Mouse (Mus musculus) myocyte (in vitro differentiated cells): ENCODE data around the gene Kxd1. TPM values are rescaled to one million over a fixed set of nuclear protein-coding genes. Genes with fewer than 3 reads are reported as not detected.
A peak's percentile ranks its signal among the peaks of the same experiment; 100 is the strongest.

Experiments
- H3K27me3 ChIP-seq: one replicate; pipeline ENCODE4 v1.6.1; 2011; ENCODE audit not compliant: control insufficient read depth, insufficient read depth, insufficient read length
- H3K36me3 ChIP-seq: one replicate; pipeline ENCODE4 v1.6.1; 2011; ENCODE audit not compliant: control insufficient read depth, insufficient read depth
- H3K4me2 ChIP-seq: one replicate; pipeline ENCODE4 v1.6.1; 2011; ENCODE audit warnings: low read depth, control low read depth
- H3K4me3 ChIP-seq: one replicate; pipeline ENCODE4 v1.5.1; 2011; ENCODE audit warnings: mild to moderate bottlenecking, control low read depth, moderate library complexity
- H3K79me2 ChIP-seq: one replicate; pipeline ENCODE4 v1.6.1; 2011; ENCODE audit not compliant: control insufficient read depth, insufficient read depth
- H3ac ChIP-seq: one replicate; pipeline ENCODE4 v1.6.1; 2011; ENCODE audit not compliant: control insufficient read depth, insufficient read length
- CEBPB ChIP-seq: IDR thresholded peaks from 2 replicates; pipeline ENCODE4 v1.6.1; 2011; ENCODE audit warnings: mild to moderate bottlenecking, moderate library complexity; ENCODE audit not compliant: poor library complexity, insufficient read depth, severe bottlenecking
- E2F4 ChIP-seq: IDR thresholded peaks from one replicate; pipeline ENCODE4 v1.6.1; 2011; ENCODE audit warnings: mild to moderate bottlenecking, control low read depth, moderate library complexity; ENCODE audit not compliant: insufficient read depth
- MAX ChIP-seq: IDR thresholded peaks from one replicate; pipeline ENCODE4 v1.6.1; 2011; ENCODE audit warnings: low read depth, mild to moderate bottlenecking, control low read depth
- MYOD1 ChIP-seq, 3 experiments: IDR thresholded peaks; one replicate each; pipeline ENCODE4 v1.6.1; 2011; ENCODE audit warnings: control low read depth in 2 of 3, low read depth in 2 of 3, mild to moderate bottlenecking in 2 of 3, moderate library complexity in 1 of 3; ENCODE audit not compliant: insufficient read length in 2 of 3, control insufficient read depth in 1 of 3
- MYOG ChIP-seq, 3 experiments: IDR thresholded peaks; one replicate each; pipeline ENCODE4 v1.6.1; 2011; ENCODE audit warnings: control low read depth in 2 of 3, low read depth in 2 of 3, mild to moderate bottlenecking in 2 of 3; ENCODE audit not compliant: insufficient read length in 2 of 3, control insufficient read depth in 1 of 3, insufficient read depth in 1 of 3
- POLR2A ChIP-seq: IDR thresholded peaks from one replicate; pipeline ENCODE4 v1.6.1; 2011; ENCODE audit warnings: low read depth, mild to moderate bottlenecking, control low read depth, moderate library complexity; ENCODE audit not compliant: insufficient read length
- POLR2AphosphoS2 ChIP-seq: IDR thresholded peaks from one replicate; pipeline ENCODE4 v1.6.1; 2011; ENCODE audit warnings: low read depth, control low read depth; ENCODE audit not compliant: insufficient read length
- REST ChIP-seq: IDR thresholded peaks from one replicate; pipeline ENCODE4 v1.6.1; 2011; ENCODE audit warnings: mild to moderate bottlenecking, control low read depth, moderate library complexity; ENCODE audit not compliant: insufficient read depth, insufficient read length
- SRF ChIP-seq: IDR thresholded peaks from one replicate; pipeline ENCODE4 v1.6.1; 2011; ENCODE audit warnings: low read depth; ENCODE audit not compliant: control insufficient read depth, insufficient read length
- TCF12 ChIP-seq: IDR thresholded peaks from one replicate; pipeline ENCODE4 v1.6.1; 2011; ENCODE audit warnings: mild to moderate bottlenecking, control low read depth; ENCODE audit not compliant: poor library complexity, insufficient read depth, severe bottlenecking
- TCF3 ChIP-seq: IDR thresholded peaks from one replicate; pipeline ENCODE4 v1.6.1; 2011; ENCODE audit warnings: low read depth, control low read depth; ENCODE audit not compliant: insufficient read length
- USF1 ChIP-seq: IDR thresholded peaks from one replicate; pipeline ENCODE4 v1.6.1; 2011; ENCODE audit warnings: low read depth, mild to moderate bottlenecking, control low read depth, moderate library complexity
- polyA plus RNA-seq: library from polyadenylated mRNA; unstranded; fragments of >200 nt; fragmentation: generic; extraction: Trizol; gene quantifications from one replicate; pipeline ENCODE4 v1.2.1, GENCODE M21; 2012; ENCODE audit warnings: missing spikeins

Gene Kxd1
- polyA plus RNA-seq, 1 experiment, result 73.8 TPM

GRCm38 (mm10) chr8:70466305-70466704 is 61.5 kb downstream of the Kxd1 start:
- Histone ChIP-seq H3K27me3 (no peaks in the 10 kb centered on the region), H3K36me3 (no peaks in the 10 kb centered on the region), H3K4me2 (peak overlapping the region; percentile 54), H3ac (no peak overlapping the region), H3K4me3 (no peak overlapping the region), H3K79me2 (peaks cover 56% of the 10 kb centered on the region)
- peak; percentile 8 for TF ChIP-seq POLR2A
- no peak for TF ChIP-seq E2F4
- TF ChIP-seq TCF12, result no peak
- TF ChIP-seq MYOG (IDR thresholded peaks at IDR 0.05; ENCODE audit: control insufficient read depth in 1 of 3, insufficient read depth in 1 of 3, insufficient read length in 2 of 3, low read depth in 2 of 3), result peak; percentile 73 to 89 (median 79)
- peak; percentile 31 to 90 (median 70) for TF ChIP-seq MYOD1 (IDR thresholded peaks at IDR 0.05; ENCODE audit: control insufficient read depth in 1 of 3, insufficient read length in 2 of 3, low read depth in 2 of 3)

GRCm38 (mm10) chr8:70465701-70466100 is 62.1 kb downstream of the Kxd1 start:
- TF ChIP-seq REST, result no peak
- no peak for TF ChIP-seq TCF12
- TF ChIP-seq SRF, result no peak
- no peak for TF ChIP-seq MYOD1 (IDR thresholded peaks at IDR 0.05; ENCODE audit: control insufficient read depth in 1 of 3, insufficient read length in 2 of 3, low read depth in 2 of 3)
- TF ChIP-seq POLR2AphosphoS2, result no peak
- TF ChIP-seq TCF3, result no peak
- no peak for TF ChIP-seq USF1
- H3ac ChIP-seq, result no peak overlapping the region
- H3K4me3 ChIP-seq, result no peak overlapping the region
- no peaks in the 10 kb centered on the region for H3K27me3 ChIP-seq
- H3K79me2 ChIP-seq, result peaks cover 50% of the 10 kb centered on the region
- H3K4me2 ChIP-seq, result peak overlapping the region; percentile 54
- H3K36me3 ChIP-seq, result no peaks in the 10 kb centered on the region

DNA sequence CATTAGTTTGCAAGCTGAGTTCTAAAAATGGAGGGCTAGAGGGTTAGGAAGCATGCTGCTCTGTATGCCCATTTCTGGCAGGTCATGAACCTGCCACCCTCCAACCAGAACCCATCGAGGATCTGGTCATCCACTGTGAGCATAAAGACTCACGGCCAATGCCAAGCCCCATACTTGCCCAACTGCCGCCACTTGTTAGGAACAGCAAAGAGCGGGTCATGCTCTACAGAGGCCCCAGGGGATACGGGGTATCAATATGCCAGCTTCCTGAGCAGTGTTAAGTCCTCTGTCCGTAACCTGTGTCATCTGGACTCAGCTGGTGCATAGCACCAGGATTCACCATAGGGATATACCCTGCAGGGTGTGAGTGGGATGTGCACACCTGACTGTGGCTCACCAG is 63.6 kb downstream of the Kxd1 start:
- no peak overlapping the region for H3K4me3 ChIP-seq
- H3ac ChIP-seq, result no peak overlapping the region
- no peak overlapping the region for H3K4me2 ChIP-seq
- peaks cover 43% of the 10 kb centered on the region for H3K79me2 ChIP-seq
- TF ChIP-seq E2F4 (no peak), TCF3 (no peak), TCF12 (no peak), CEBPB (no peak), POLR2A (no peak), USF1 (no peak), POLR2AphosphoS2 (no peak), REST (no peak), MYOG (IDR thresholded peaks at IDR 0.05; ENCODE audit: control insufficient read depth in 1 of 3, insufficient read depth in 1 of 3, insufficient read length in 2 of 3, low read depth in 2 of 3) (no peak), SRF (no peak), MAX (no peak), MYOD1 (IDR thresholded peaks at IDR 0.05; ENCODE audit: control insufficient read depth in 1 of 3, insufficient read length in 2 of 3, low read depth in 2 of 3) (no peak)
- no peaks in the 10 kb centered on the region for H3K27me3 ChIP-seq
- peaks cover 3% of the 10 kb centered on the region for H3K36me3 ChIP-seq

- Histone ChIP-seq H3K27me3 (no peaks in the 10 kb centered on the region), H3K79me2 (peaks cover 41% of the 10 kb centered on the region), H3K4me3 (no peak overlapping the region), H3ac (no peak overlapping the region), H3K36me3 (peaks cover 5% of the 10 kb centered on the region), H3K4me2 (no peak overlapping the region)
- TF ChIP-seq MYOG (IDR thresholded peaks at IDR 0.05; ENCODE audit: control insufficient read depth in 1 of 3, insufficient read depth in 1 of 3, insufficient read length in 2 of 3, low read depth in 2 of 3) (no peak), CEBPB (no peak), E2F4 (no peak), MAX (no peak), REST (no peak), USF1 (no peak), TCF12 (no peak), POLR2A (no peak), TCF3 (no peak), POLR2AphosphoS2 (no peak)
Observed at GRCm38 (mm10) chr8:70463306-70463705, 64.5 kb downstream of the Kxd1 start.

DNA sequence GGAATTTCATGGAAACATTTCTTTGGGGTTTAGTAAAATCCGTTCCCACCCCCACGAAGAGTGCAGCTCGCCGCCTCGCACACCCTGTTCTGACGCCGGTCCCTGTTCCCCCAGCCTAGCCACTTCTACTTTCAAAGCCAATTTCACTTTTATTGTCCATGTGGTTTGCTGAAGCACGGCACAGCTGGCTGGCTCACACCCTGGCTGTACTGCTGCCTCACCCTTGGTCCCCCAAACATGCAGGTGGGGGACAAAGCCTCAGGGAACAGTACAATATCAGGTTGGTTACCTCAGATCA is 65.3 kb downstream of the Kxd1 start:
- Histone ChIP-seq H3K36me3 (peaks cover 5% of the 10 kb centered on the region), H3K79me2 (peaks cover 38% of the 10 kb centered on the region), H3K27me3 (no peaks in the 10 kb centered on the region), H3ac (no peak overlapping the region), H3K4me3 (no peak overlapping the region), H3K4me2 (peak overlapping the region; percentile 85)
- TF ChIP-seq CEBPB, result no peak
- TF ChIP-seq MYOD1 (IDR thresholded peaks at IDR 0.05; ENCODE audit: control insufficient read depth in 1 of 3, insufficient read length in 2 of 3, low read depth in 2 of 3), result peak in 2 of 3 experiments; percentile 18 to 67
- no peak for TF ChIP-seq MAX
- peak in 1 of 3 experiments; percentile 20 for TF ChIP-seq MYOG (IDR thresholded peaks at IDR 0.05; ENCODE audit: control insufficient read depth in 1 of 3, insufficient read depth in 1 of 3, insufficient read length in 2 of 3, low read depth in 2 of 3)
